Mouse (Mus musculus) midbrain, embryonic 12.5 days (tissue): ENCODE measurements around the gene Sh3pxd2a. TPM values are rescaled to one million over a fixed set of nuclear protein-coding genes. Genes with fewer than 3 reads are reported as not detected.

Experiments used
- microRNA-seq: library from miRNA; unstranded; fragments of <30 nt; microRNA quantifications from one replicate; pipeline ENCODE4, GENCODE M21; 2017
- polyA plus RNA-seq: library from polyadenylated mRNA; unstranded; fragments of >200 nt; fragmentation: Nextera tagmentation; extraction: Ambion mirVana; gene quantifications from 2 replicates; pipeline ENCODE4 v1.2.1, GENCODE M21; 2016

Sh3pxd2a gene
- polyA plus RNA-seq, 1 experiment from 2014 or later, result 3.2 TPM

Small RNAs within 50 kb of the gene (microRNA-seq; reads per million reads assigned to microRNA genes)
- gene Mir6995, result not detected

Other genes with a start within 250 kb of the Sh3pxd2a start
- 41.9 and 45.9 TPM in 2 replicates for gene Stn1, start 73.1 kb upstream of the Sh3pxd2a start, polyA plus RNA-seq
- gene Slk, start 115.3 kb upstream of the Sh3pxd2a start, polyA plus RNA-seq, result 9.0 and 10.6 TPM in 2 replicates
- 0.26 and 0.66 TPM in 2 replicates for gene Col17a1, start 227.7 kb upstream of the Sh3pxd2a start, polyA plus RNA-seq